Mouse (Mus musculus) G1E-ER4 (cell line): ENCODE measurements around the gene Fgfr2. TPM values are rescaled to one million over a fixed set of nuclear protein-coding genes. Genes with fewer than 3 reads are reported as not detected.

Experiments used
- GATA1 ChIP-seq: IDR thresholded peaks from one replicate; pipeline ENCODE4 v1.8.0; 2012; ENCODE audit warnings: low read length, inconsistent platforms
- polyA plus RNA-seq: library from polyadenylated mRNA; stranded (reverse); fragments of >175 nt; gene quantifications from 2 replicates; pipeline ENCODE4 v1.2.3, GENCODE M21; 2012

Fgfr2 gene
- polyA plus RNA-seq, 1 experiment = not detected

- TF ChIP-seq GATA1 = no peak
These were observed 1518.2 kb downstream of the Fgfr2 start for GRCm38 (mm10) chr7:131604946-131605345.

GRCm38 (mm10) chr7:131603186-131603585 lies 1520.0 kb downstream of the Fgfr2 start:
- TF ChIP-seq GATA1 = no peak

- no peak for TF ChIP-seq GATA1
These were observed 1521.0 kb downstream of the Fgfr2 start for GRCm38 (mm10) chr7:131602106-131602505.

- TF ChIP-seq GATA1 = no peak
These were observed 1524.7 kb downstream of the Fgfr2 start for GRCm38 (mm10) chr7:131598483-131598824.

GRCm38 (mm10) chr7:131597779-131598482 lies 1525.2 kb downstream of the Fgfr2 start:
- no peak for TF ChIP-seq GATA1

DNA sequence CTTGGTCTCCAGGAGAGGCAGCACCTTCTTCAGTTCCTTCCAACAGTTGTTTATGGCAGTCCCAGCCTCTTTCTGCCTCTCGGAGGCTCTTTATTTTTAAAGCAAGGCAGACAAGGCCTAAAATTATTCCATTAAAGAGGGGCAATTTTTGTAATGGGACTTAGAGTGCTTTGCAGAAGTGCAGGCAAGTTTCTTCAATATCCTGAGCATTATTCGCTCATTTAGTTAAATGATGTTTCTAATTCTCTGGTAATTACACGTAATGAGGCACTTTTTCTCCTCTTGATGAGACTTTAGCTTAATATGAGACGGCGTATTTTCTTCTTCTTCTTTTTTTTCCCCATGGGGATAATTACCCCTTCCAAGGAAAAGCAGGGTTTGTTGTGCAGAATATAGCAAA lies 1537.6 kb downstream of the Fgfr2 start:
- no peak for TF ChIP-seq GATA1

- no peak for TF ChIP-seq GATA1
These were observed 1541.0 kb downstream of the Fgfr2 start for GRCm38 (mm10) chr7:131582178-131582577.

DNA sequence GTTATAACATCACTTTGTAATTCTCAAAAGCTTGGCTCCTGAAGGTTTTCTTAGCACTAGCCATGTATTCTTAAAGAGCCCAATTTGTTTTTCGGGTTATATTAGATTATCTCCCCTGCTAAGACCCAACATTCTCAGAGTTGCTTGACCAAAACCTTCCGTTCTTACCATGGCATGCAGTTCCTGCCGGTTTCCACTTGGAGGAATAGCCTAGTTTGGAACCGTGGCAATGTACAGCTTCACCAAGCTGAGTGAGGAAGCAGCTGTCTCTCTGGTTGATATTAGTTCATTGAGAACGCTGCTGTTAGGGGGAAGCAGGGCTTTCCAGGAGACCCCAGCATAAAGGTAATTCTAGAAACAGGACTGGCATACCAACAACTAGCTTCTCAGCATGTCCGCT lies 1547.9 kb downstream of the Fgfr2 start:
- no peak for TF ChIP-seq GATA1

- no peak for TF ChIP-seq GATA1
These were observed 1562.5 kb downstream of the Fgfr2 start for GRCm38 (mm10) chr7:131560697-131561042.

GRCm38 (mm10) chr7:131559986-131560696 lies 1563.0 kb downstream of the Fgfr2 start, which contains the start of gene Bub3:
Gene Bub3 (plus strand): TSS chr7:131560222.
- no peak for TF ChIP-seq GATA1

- TF ChIP-seq GATA1 = no peak
These were observed 1565.4 kb downstream of the Fgfr2 start for GRCm38 (mm10) chr7:131557751-131558150.

DNA sequence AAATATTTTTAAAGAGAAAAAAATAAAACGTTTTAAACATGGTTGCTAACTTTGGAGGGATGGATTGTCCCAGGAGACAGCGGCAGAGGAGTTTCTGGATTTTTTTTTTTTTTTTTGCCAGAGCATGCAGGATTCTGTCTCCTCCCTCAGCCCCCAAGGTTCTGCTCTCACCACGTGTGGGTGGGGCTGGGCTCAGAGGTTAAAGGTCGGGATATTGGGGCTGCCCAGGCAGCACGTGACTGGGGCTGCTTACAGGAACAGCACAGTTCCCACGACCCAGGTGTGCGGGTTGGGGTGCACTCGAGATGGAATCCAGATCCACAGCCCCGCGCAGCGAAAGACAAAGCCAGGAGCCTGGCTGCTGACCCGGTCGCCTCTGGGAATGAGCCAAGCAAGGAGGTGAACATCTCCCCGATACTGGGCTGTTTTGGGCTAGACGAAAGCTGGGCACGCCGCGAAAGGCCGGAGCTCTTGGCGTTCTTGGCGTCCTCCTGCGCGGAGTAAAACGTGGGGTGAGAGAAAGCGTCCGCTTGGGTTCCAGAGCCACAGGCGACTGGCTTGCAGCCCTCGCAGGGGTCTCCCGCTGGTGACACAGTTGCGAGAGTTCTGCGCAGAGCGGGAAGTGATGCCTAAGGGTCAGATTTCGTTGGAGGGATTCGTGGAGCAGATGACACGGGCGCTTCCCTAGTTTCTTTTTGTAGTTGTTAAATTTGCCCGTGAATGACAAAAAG lies 1566.4 kb downstream of the Fgfr2 start:
- no peak for TF ChIP-seq GATA1

GRCm38 (mm10) chr7:131556116-131556515 lies 1567.0 kb downstream of the Fgfr2 start:
- TF ChIP-seq GATA1 = no peak

- TF ChIP-seq GATA1 = no peak
These were observed 1567.7 kb downstream of the Fgfr2 start for GRCm38 (mm10) chr7:131555301-131556081.

- TF ChIP-seq GATA1 = no peak
These were observed 1568.6 kb downstream of the Fgfr2 start for GRCm38 (mm10) chr7:131554341-131555180.
